Mouse (Mus musculus): ENCODE results near the gene Ly6g5c. TPM values are rescaled to one million over a fixed set of nuclear protein-coding genes. Genes with fewer than 3 reads are reported as not detected.
A peak's percentile ranks its signal among the peaks of the same experiment; 100 is the strongest.

Ly6g5c gene
- total RNA-seq (2021): not detected

- no peak for DNase-seq (ENCODE audit: extremely low spot score in 1 of 2, low spot score in 1 of 2)
Measured at GRCm38 (mm10) chr17:35108097-35108496, at the start of gene Ly6g5c. Gene Ly6g5c, plus strand, starts transcription at chr17:35108279.

- DNase-seq (ENCODE audit: extremely low spot score in 1 of 2, low spot score in 1 of 2): no peak
Measured at GRCm38 (mm10) chr17:35058316-35058715, 49.8 kb upstream of the Ly6g5c start.

GRCm38 (mm10) chr17:35058911-35059892, 48.9 kb upstream of the Ly6g5c start, which contains the start of gene Ddah2:
Gene Ddah2, plus strand, starts transcription at chr17:35059035.
- peak; percentile 58 to 74 for DNase-seq (ENCODE audit: extremely low spot score in 1 of 2, low spot score in 1 of 2)

DNA sequence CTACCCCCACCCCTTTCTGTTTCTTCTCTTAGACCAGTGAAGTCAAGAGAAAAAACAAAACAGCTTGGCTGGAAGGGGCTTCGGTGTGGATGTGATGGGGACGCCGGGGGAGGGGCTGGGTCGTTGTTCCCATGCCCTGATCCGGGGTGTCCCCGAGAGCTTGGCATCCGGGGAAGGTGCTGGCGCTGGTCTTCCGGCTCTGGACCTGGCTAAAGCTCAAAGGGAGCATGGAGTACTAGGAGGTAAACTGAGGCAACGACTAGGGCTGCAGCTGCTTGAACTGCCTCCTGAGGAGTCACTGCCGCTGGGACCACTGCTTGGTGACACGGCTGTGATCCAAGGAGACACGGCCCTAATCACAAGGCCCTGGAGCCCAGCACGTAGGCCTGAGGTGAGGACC, 48.0 kb upstream of the Ly6g5c start:
- DNase-seq (ENCODE audit: extremely low spot score in 1 of 2, low spot score in 1 of 2): no peak

GRCm38 (mm10) chr17:35060737-35061297, 47.3 kb upstream of the Ly6g5c start:
- DNase-seq (ENCODE audit: extremely low spot score in 1 of 2, low spot score in 1 of 2): no peak

DNA sequence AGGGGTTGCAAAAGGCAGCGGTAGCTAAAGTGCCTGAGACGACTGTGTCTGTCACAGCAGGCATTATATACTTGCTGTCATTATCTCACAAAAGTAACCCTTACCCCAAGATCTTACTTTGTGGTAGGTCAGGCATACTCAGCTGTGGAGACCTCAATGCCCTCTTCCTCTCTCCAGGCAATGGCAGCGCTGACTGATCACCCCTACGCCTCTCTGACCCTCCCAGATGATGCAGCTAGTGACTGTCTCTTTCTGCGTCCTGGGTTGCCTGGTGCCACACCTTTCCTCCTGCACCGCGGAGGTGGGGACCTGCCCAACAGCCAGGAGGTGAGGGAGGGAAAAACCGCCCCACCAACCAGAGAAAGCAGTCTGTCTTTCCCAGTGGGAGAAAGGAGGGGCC, 46.8 kb upstream of the Ly6g5c start:
- DNase-seq (ENCODE audit: extremely low spot score in 1 of 2, low spot score in 1 of 2): no peak

DNA sequence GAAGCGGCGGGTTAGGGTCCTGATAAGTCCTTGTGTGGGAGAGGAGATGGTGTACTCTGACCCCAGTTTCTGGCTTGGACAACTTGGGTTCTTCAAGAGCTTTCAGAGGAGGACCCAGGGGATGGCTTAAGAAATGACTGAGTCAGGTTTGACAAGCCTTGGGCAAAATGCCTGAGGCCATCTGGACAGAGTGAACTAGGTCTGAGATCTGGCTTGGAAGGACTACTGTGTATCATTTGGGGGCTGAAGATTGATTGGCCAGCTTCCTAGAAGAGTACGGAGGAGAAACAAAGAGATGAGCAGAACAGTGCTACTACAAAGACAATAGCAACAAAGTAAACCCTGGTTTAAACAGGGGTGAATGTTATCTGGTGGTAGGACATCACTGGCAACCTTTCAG, 44.6 kb upstream of the Ly6g5c start:
- no peak for DNase-seq (ENCODE audit: extremely low spot score in 1 of 2, low spot score in 1 of 2)

DNA sequence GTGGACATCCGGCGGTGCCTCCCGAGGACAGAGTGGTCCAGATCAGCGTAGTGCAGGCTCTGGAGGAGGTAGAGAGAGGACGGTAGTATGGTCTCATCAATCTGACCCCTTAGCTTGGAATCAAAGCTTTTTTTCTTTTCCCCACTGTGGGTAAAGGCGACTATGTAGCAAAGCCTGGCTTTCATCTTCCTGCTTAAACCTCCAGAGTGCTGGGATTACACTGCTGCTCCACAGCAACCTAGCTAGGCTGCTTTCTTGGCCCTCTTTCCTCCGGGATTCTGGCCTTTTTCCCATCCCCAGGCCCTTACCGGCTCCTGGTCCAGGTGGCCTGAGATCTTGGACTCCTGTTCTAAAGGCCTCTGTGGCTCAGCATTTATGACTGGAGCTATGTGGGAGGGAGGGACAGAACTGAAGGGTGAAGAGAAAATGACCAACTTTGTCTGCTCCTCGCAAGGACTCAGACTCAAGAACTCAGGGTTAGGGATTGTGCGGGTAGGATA, 43.7 kb upstream of the Ly6g5c start:
- no peak for DNase-seq (ENCODE audit: extremely low spot score in 1 of 2, low spot score in 1 of 2)

DNA sequence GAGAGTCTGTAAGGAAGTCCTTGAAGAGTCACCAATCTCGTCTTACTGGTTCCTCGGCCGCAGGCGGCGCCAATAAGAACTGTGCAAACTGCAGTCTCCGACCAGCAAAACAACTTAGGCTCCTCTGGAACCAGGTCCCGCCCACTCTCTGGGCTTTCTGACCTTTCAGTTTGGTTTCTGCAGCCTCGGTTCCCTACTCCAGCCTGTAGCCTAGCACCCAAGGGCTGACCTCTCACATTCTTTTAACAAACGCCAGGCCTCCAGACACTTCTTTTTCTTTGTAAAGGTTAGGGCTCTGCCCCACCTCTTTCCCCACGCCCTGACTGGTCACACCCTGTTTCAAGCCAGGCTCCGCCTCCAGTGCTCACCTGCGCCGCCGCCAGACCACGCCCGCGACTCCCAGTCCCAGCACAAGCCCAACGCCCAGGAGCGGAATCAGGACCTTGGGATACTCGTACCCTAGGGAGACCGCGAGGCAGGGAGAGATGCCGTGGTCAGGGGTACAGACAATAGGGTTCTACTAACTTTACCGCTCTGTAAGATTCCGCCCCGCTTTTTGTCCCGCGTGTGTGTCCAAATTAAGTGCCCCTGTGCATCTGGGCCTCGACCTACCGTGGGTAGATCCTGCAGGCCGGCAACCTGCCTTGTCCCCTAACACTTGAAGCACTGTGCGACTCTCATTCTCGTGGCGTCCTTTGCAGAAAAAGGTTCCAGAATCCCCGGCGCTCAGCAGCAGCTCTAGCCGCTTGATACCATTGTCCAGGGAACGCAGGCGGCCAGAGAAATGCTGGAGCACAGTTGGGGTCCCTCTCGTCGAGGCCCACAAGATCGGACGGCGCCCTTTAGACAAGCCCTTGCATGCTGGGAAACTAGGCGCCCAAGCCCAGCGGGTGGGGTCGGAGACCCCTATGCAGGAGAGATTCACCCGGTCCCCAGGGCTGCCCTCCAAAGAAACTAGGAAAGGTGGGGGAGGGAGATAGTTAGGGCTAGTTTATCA, 42.8 kb upstream of the Ly6g5c start, which contains the start of gene Ly6g6c:
TSS of gene Ly6g6c (plus strand) at position 438 of the 997 bp plus-strand sequence.
- no peak for DNase-seq (ENCODE audit: extremely low spot score in 1 of 2, low spot score in 1 of 2)

DNA sequence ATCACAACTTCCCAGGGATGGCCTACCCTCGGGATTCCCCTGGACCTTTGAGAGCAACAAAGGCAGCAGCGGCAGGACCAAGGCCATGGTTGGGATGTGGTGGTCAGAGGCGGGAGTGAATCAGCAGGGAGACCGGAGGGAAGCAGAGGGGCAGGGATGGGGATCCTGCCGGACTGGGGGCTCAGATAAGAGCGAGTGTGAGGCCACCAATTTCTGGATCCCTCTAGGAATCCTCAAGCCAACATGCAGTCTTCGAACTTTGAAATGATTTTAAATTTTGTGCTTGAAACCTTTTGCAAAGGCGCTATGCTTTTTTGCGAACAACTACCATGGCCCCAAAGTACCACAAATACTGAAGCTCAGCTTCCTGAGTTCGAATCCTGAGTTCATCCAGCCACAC, 42.0 kb upstream of the Ly6g5c start, which contains the start of gene Mpig6b:
TSS of gene Mpig6b (minus strand) at position 101 of the 400 bp plus-strand sequence.
- DNase-seq (ENCODE audit: extremely low spot score in 1 of 2, low spot score in 1 of 2): no peak

- DNase-seq (ENCODE audit: extremely low spot score in 1 of 2, low spot score in 1 of 2): no peak
Measured at GRCm38 (mm10) chr17:35068213-35068914, 39.7 kb upstream of the Ly6g5c start.

- DNase-seq (ENCODE audit: extremely low spot score in 1 of 2, low spot score in 1 of 2): no peak
Measured at GRCm38 (mm10) chr17:35070556-35071229, 37.4 kb upstream of the Ly6g5c start.

- no peak for DNase-seq (ENCODE audit: extremely low spot score in 1 of 2, low spot score in 1 of 2)
Measured at GRCm38 (mm10) chr17:35071454-35071853, 36.6 kb upstream of the Ly6g5c start.

DNA sequence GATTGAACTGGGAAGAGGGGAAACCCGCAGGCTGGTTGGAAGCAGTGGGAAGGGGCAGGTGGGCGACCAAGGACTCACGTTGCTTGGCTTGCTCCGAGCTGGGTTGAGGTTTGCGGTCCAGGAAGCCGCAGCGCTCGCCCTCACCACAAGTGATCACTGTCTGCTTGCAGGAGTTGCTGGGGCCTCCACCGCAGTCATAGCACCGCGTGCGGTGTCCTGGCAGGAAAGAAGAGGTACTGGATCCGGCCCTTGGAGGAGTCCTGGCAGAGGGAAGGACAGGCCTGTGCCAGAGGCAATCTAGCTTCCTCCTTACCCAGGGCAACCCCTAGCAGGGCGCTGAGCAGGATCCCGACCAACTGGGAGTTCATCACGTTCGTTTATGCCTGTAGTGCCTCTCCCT, 34.0 kb upstream of the Ly6g5c start:
- no peak for DNase-seq (ENCODE audit: extremely low spot score in 1 of 2, low spot score in 1 of 2)

DNA sequence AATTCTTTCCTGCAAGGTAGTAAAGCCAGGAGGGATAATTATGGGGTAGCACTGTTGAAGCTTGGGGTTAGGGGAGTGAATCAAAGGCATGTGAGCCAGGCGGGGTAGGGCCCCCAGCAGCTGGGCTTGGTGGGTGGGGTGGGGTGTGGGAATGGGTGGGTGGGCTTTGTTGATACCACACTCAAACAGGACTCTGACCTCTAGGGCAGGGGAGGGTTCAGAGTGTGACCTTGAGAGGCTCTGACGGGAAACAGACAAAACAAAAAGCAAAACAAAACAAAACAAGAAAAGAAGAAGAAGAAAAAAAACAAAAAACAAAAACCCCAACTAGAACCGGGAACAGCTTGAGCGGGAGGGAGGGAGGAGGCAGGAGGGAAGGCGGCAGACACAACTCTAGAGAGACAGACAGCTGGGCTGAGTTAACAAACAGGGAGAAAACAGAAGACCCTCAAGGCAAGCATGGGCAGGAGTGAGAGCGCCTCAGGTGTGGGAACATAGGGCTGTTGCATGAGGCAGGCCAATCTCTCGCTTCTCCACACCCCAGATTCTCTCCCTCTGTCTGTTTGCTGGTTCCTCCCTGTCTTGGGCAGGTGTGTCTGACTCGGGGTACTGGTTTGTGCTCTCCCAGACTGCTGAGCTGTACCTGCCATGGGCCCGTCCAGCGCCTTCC, 31.4 kb upstream of the Ly6g5c start, which contains the start of gene Ly6g6e:
TSS of gene Ly6g6e (plus strand) at position 396 of the 670 bp plus-strand sequence.
- no peak for DNase-seq (ENCODE audit: extremely low spot score in 1 of 2, low spot score in 1 of 2)

DNA sequence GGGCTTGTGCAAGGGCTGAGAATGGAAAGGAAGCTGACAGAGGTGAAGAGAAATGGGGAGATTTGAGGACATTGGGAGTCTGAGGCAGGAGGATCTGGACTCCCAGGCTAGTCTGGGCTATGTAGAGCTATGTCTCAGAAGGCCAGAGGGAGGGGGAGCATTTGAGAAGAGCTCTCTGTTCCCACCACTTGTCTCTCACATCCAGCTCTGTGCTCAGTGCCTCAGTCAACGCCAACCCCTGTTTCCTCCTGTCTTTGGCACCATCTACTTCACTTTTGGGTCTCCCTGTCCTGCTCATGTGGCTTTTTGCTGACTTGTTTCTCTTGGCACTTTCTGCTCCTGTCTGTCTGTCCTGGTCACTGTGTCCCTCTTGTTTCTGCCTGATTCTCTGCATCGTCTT, 30.8 kb upstream of the Ly6g5c start:
- DNase-seq (ENCODE audit: extremely low spot score in 1 of 2, low spot score in 1 of 2): no peak

GRCm38 (mm10) chr17:35077786-35078233, 30.3 kb upstream of the Ly6g5c start, which contains the start of gene Ly6g6d:
Gene Ly6g6d, minus strand, starts transcription at chr17:35078065.
- DNase-seq (ENCODE audit: extremely low spot score in 1 of 2, low spot score in 1 of 2): no peak

DNA sequence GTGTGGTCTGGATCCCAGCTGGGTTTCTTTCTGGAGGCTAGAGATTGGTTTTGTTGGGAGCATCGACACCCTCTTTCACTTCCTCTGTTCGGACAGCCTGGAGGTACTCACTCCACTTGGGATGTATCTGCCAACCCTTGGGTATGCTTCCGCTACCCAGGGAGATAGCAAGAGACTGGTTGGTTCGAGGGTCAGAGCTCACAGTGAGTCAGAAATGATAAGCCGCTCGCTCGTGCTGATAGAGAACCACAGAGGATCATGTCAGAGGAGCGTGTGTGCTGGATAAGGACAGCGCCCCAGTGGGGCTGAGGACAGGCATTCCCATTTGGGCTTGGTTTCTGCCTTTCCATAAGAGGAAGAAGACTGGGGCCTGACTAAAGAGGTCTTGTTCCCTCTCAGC, 28.3 kb upstream of the Ly6g5c start:
- DNase-seq (ENCODE audit: extremely low spot score in 1 of 2, low spot score in 1 of 2): no peak

All from layer of hippocampus, postnatal 25 days (tissue).